Mouse (Mus musculus): Measurements from ENCODE around the gene A030005K14Rik. TPM values are rescaled to one million over a fixed set of nuclear protein-coding genes. Genes with fewer than 3 reads are reported as not detected.

Gene A030005K14Rik
- polyA plus RNA-seq (2015; fragmentation: Nextera tagmentation; extraction: Ambion mirVana), result not detected in 2 replicates

DNA sequence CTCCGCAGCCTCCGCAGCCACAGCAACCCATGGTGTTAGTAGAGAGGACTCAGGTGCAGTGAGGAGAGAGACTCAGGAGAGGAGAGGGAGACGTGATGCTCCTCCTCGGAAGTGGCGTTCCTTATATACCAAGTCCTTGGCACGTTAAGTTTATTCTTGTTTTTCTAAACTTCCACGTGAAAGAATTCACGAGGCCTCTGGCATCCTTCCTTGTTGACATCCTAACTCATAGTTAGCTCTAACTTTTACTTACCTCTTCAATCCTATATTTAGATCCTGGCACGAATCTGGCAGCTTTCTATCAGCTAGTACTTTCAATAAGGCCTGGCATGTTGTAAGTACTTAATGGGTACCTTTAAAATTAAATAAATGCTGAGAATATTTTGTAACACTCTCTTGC lies at the start of gene A030005K14Rik:
Gene A030005K14Rik, minus strand, starts transcription at position 101 of the 400 bp plus-strand sequence.
- H3K27me3 ChIP-seq (replicated peaks), result no peaks in the 10 kb centered on the region
- H3K9me3 ChIP-seq, result no peaks in the 10 kb centered on the region
- no peak for ATAC-seq
- WGBS, result 85% methylated on average over 9 of the region's 9 CpGs
- H3K27ac ChIP-seq, result no peak within 1 kb of the TSS
- no peaks in the 10 kb centered on the region for H3K4me1 ChIP-seq (replicated peaks)
- H3K4me2 ChIP-seq (replicated peaks), result no peak within 1 kb of the TSS
- no peak within 1 kb of the TSS for H3K9ac ChIP-seq
- H3K36me3 ChIP-seq, result no peaks in the 10 kb centered on the region
- H3K4me3 ChIP-seq (replicated peaks), result no peak within 1 kb of the TSS

DNA sequence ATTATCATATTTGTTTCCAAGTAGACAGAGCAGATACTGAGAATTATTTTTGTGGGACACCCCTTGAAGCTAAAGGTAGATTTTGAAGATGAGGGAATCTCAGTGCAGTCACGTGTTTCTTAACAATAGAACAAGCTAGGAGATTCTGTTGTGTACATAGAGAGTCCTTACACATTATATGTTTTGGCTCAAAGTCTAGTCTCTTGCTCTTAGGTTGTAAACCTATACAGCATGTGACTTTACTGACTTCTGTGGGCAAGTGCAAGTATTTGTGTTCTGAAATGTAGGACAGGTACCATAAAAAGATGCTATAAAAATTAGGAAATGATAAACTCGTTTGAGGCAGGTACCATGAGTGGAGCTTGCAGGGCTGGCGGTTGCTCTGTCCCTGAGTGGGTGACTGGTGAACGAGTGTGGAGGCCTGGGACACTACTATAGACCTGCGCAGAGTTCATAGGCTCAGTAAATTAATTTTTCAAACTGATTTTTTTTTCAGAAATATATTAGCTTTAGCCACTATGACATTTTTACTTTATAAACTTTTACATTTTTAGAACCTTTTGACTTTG lies 48.3 kb upstream of the A030005K14Rik start:
- Histone ChIP-seq H3K36me3 (no peaks in the 10 kb centered on the region), H3K4me1 (replicated peaks) (no peaks in the 10 kb centered on the region), H3K4me3 (replicated peaks) (no peak overlapping the region), H3K27me3 (replicated peaks) (no peaks in the 10 kb centered on the region), H3K27ac (no peak overlapping the region), H3K9ac (no peak overlapping the region), H3K9me3 (no peaks in the 10 kb centered on the region), H3K4me2 (replicated peaks) (no peak overlapping the region)
- 54% methylated on average over 5 of the region's 5 CpGs for WGBS
- peak; percentile 88 for ATAC-seq

DNA sequence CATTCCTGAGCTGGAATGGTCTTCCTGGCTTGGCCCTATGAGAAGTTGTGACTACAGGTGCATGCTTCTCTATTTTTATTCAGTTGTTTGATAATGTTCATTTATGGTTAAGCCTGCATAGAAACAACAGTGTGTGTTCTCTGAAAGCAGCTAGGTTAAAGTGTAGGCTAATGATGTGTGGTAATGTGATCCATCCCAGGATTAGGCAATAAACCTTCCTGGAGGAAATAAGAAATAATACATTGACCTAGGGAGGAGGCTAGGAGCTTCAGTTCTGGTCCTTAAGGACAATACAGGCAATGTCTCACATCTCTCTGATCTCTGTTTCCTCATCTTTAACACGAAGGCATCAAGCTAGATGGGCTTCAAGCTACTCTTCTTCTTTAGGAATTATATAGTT lies 46.3 kb upstream of the A030005K14Rik start:
- ATAC-seq, result peak; percentile 62
- no peaks in the 10 kb centered on the region for H3K27me3 ChIP-seq (replicated peaks)
- no peaks in the 10 kb centered on the region for H3K36me3 ChIP-seq
- no peak overlapping the region for H3K4me2 ChIP-seq (replicated peaks)
- no peaks in the 10 kb centered on the region for H3K9me3 ChIP-seq
- no peak overlapping the region for H3K4me3 ChIP-seq (replicated peaks)
- H3K27ac ChIP-seq, result no peak overlapping the region
- no peaks in the 10 kb centered on the region for H3K4me1 ChIP-seq (replicated peaks)
- no peak overlapping the region for H3K9ac ChIP-seq
- 51% methylated on average over 1 of the region's 1 CpGs for WGBS

DNA sequence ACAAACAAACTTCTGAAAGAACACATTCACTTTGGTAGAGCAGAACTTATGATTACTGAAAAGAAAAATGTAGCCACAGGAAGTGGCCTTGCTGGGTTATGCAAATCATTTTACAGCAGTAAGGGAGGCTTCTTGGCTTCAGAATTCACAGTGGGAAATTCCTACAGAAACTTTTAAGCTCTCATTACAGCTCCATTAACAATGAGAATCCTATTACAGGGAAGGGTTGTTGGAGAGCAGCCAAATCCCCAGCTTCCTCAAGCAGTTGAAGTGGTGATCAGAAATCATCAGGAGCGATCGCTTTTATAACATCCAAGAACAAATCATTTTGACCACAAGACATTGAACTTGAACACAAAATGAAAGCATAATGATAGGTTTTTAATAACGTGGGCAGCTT lies 42.7 kb upstream of the A030005K14Rik start:
- Histone ChIP-seq H3K36me3 (no peaks in the 10 kb centered on the region), H3K4me1 (replicated peaks) (no peaks in the 10 kb centered on the region), H3K9ac (no peak overlapping the region), H3K4me2 (replicated peaks) (no peak overlapping the region), H3K4me3 (replicated peaks) (no peak overlapping the region), H3K27me3 (replicated peaks) (no peaks in the 10 kb centered on the region), H3K9me3 (no peaks in the 10 kb centered on the region), H3K27ac (no peak overlapping the region)
- no peak for ATAC-seq
- WGBS, result 32% methylated on average over 3 of the region's 3 CpGs

DNA sequence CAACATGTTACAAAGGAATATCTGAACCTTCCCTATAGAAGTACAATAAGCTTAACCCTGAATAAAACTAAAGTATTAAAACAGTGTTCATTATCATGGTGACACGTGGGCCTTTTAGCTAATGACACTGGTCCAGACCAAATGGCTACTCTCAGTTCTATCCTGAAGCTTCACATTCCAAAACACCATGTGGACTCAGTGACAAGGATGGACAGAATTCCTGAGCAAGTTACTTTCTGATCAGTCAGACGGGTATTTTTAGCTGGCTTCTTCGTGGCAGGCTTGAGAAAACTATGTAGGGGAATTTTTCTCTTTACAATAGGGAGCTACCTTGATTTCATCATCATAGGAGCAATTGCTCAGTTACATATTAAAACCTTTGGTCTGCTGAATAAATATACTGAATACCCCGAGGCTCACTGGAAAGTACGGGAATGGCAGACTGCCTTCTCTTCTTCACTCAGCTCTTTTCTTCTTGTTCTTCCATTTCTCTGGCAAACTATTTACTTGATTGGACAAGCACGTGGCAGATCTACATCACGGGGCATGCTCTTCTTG lies 40.5 kb upstream of the A030005K14Rik start:
- no peaks in the 10 kb centered on the region for H3K27me3 ChIP-seq (replicated peaks)
- 0 out of 2 replicates have a peak overlapping the region, but pooled peaks have one; percentile 32 for H3K27ac ChIP-seq
- no peaks in the 10 kb centered on the region for H3K4me1 ChIP-seq (replicated peaks)
- ATAC-seq, result peak; percentile 75
- H3K9me3 ChIP-seq, result no peaks in the 10 kb centered on the region
- 0 out of 2 replicates have a peak overlapping the region, but pooled peaks have one; percentile 0 for H3K4me2 ChIP-seq (replicated peaks)
- H3K4me3 ChIP-seq (replicated peaks), result no peak overlapping the region
- 68% methylated on average over 7 of the region's 7 CpGs for whole genome bisulfite sequencing
- no peak overlapping the region for H3K9ac ChIP-seq
- no peaks in the 10 kb centered on the region for H3K36me3 ChIP-seq

DNA sequence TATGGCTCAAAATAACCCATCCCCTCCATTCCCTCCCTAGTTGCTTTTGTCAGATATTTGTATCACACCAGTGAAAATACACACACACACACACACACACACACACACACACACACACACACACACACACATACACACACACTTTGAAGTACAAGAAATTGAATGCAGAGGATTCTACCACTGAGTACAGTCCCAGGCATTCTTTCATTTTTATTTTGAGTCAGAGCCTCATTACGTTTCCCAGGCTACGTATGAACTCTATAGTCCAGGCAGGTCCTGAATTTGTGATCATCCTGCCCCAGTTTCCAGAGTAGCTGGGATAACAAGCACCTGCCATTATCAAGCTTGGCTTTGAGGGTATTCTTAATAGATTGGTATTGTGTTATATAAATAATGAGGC lies 40.0 kb upstream of the A030005K14Rik start:
- ATAC-seq, result no peak
- no peaks in the 10 kb centered on the region for H3K27me3 ChIP-seq (replicated peaks)
- H3K27ac ChIP-seq, result 0 out of 2 replicates have a peak overlapping the region, but pooled peaks have one; percentile 32
- no peaks in the 10 kb centered on the region for H3K4me1 ChIP-seq (replicated peaks)
- no peak overlapping the region for H3K4me3 ChIP-seq (replicated peaks)
- no peak overlapping the region for H3K9ac ChIP-seq
- no peaks in the 10 kb centered on the region for H3K9me3 ChIP-seq
- no peak overlapping the region for H3K4me2 ChIP-seq (replicated peaks)
- WGBS, result 77% methylated on average over 2 of the region's 2 CpGs
- no peaks in the 10 kb centered on the region for H3K36me3 ChIP-seq

DNA sequence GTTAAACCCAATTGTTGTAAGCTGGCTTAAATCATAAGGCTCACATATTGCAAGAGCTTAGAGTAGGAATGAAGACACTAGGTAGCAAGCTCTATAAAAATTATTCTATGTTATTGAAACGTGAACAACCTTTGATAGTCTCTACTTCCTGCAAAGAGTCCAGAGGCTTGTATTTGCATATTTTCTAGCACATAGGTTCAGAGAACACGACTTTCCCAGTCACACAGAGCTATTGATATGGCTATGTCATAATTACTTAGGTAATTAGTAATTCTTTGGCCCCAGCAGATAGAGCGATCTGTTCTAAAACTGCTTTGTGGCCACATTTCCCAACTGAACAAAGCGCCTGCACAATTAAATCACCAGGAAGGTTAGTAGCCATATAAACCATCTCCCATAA lies 37.8 kb upstream of the A030005K14Rik start:
- Histone ChIP-seq H3K4me1 (replicated peaks) (no peaks in the 10 kb centered on the region), H3K27ac (no peak overlapping the region), H3K36me3 (no peaks in the 10 kb centered on the region), H3K9ac (no peak overlapping the region), H3K27me3 (replicated peaks) (no peaks in the 10 kb centered on the region), H3K4me3 (replicated peaks) (no peak overlapping the region), H3K9me3 (no peaks in the 10 kb centered on the region), H3K4me2 (replicated peaks) (no peak overlapping the region)
- 72% methylated on average over 4 of the region's 4 CpGs for WGBS
- no peak for ATAC-seq

DNA sequence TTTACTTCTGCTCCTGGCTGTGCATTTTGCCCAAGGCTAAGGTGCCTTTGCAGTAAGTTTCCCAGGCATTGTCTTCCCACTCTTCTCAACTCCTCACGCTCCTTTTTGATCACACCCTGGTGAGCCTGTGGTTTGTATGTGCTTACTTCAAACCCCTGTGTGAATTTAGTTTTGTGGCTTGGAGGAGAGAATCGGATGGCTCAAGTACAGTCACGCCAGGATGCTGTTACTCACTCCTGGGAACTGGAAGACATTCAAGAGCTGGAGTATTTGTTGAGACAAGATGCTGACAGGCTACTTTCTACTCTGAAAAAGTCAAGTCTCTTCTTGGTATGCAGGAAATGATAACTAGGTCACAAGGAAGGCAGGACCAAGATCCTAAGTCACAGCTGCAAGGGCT lies 32.1 kb upstream of the A030005K14Rik start:
- H3K9me3 ChIP-seq, result no peaks in the 10 kb centered on the region
- no peak for ATAC-seq
- no peak overlapping the region for H3K27ac ChIP-seq
- no peaks in the 10 kb centered on the region for H3K36me3 ChIP-seq
- WGBS, result 66% methylated on average over 3 of the region's 3 CpGs
- H3K4me3 ChIP-seq (replicated peaks), result no peak overlapping the region
- H3K4me2 ChIP-seq (replicated peaks), result no peak overlapping the region
- no peaks in the 10 kb centered on the region for H3K27me3 ChIP-seq (replicated peaks)
- no peak overlapping the region for H3K9ac ChIP-seq
- H3K4me1 ChIP-seq (replicated peaks), result no peaks in the 10 kb centered on the region

DNA sequence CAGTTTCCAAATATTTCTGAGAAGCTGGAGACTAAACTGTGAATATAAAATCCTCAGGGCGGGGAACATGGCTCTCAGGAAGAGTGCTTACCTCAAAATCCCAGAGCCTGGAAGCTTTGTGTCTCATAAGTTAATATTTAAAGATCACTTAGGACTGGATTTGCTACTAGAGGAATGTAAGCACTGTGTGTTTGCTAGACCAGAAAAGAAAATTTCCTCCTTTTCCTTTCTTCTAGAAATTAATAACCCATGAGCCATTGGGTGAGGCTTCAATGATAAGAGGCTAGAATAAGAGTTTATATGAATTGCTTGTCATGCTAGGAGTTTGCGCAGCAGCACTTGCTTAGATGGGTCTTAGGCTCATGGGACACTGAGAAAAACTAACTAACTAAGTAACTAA lies 25.6 kb upstream of the A030005K14Rik start:
- no peak overlapping the region for H3K4me2 ChIP-seq (replicated peaks)
- no peak overlapping the region for H3K27ac ChIP-seq
- no peaks in the 10 kb centered on the region for H3K36me3 ChIP-seq
- H3K9ac ChIP-seq, result no peak overlapping the region
- no peak overlapping the region for H3K4me3 ChIP-seq (replicated peaks)
- H3K9me3 ChIP-seq, result no peaks in the 10 kb centered on the region
- H3K27me3 ChIP-seq (replicated peaks), result no peaks in the 10 kb centered on the region
- H3K4me1 ChIP-seq (replicated peaks), result no peaks in the 10 kb centered on the region
- peak; percentile 79 for ATAC-seq
- 48% methylated on average over 2 of the region's 2 CpGs for WGBS

DNA sequence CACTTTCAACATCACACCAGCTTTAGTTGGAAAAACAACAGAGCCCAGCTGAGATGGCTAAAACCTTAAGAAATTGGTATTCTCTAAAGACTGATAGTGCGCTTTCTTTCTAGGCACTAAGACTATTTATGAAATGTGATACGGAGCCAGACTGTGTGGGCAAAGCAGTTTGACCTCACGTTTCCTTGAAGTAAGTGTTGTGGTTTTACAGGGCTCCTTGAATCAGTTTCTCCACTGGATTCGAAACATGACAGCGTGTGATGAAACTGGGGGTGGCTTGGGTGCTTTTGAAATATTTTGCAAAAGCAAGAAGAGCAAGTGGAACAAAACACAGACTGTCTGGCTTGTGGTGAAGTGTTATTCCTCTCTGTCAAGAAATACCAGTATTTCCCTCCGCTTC lies 17.8 kb upstream of the A030005K14Rik start:
- Histone ChIP-seq H3K9me3 (no peaks in the 10 kb centered on the region), H3K4me3 (replicated peaks) (no peak overlapping the region), H3K36me3 (no peaks in the 10 kb centered on the region), H3K27me3 (replicated peaks) (no peaks in the 10 kb centered on the region), H3K9ac (no peak overlapping the region), H3K27ac (no peak overlapping the region), H3K4me2 (replicated peaks) (no peak overlapping the region), H3K4me1 (replicated peaks) (no peaks in the 10 kb centered on the region)
- WGBS, result 69% methylated on average over 6 of the region's 6 CpGs
- ATAC-seq, result no peak

DNA sequence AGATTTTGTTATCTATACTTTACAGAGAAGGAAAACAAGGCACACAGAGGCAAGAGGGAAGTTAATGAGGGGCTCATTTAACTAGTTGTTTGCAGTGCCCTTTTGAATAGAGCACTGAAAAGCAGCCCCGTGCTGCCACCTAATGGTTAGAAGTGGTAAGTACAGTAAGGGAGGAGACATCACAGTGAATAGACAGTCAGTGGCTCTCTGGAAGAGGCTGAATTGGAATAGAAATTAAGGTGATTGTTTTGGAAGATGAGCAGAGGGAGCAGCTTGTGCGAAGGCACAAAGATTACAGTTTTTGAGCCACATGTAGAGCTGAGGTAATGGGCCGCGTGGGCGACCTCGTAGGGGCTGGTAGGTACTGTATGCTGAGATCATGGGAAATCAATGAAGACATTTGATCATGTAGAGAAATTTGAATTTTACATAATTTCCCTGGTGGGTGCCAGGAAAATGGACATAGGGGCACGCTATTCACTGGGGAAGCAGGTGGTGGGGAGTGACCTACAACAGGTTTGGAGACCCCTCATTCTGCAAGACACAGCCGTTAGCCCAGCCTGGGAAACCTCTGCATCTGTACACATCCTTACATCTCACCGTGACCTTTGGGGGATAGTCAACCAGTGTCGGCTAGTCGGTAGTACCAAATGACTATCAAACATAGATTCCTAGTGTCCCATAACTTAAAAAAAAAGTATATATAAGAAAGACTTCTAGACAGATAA lies 17.2 kb upstream of the A030005K14Rik start:
- H3K9ac ChIP-seq, result no peak overlapping the region
- peak overlapping the region; percentile 18; the same call in 1 of the 2 replicates for H3K4me3 ChIP-seq (replicated peaks)
- H3K27me3 ChIP-seq (replicated peaks), result no peaks in the 10 kb centered on the region
- H3K27ac ChIP-seq, result no peak overlapping the region
- H3K36me3 ChIP-seq, result no peaks in the 10 kb centered on the region
- H3K4me1 ChIP-seq (replicated peaks), result no peaks in the 10 kb centered on the region
- H3K9me3 ChIP-seq, result no peaks in the 10 kb centered on the region
- H3K4me2 ChIP-seq (replicated peaks), result peak overlapping the region; percentile 33
- ATAC-seq, result peak; percentile 83
- 49% methylated on average over 11 of the region's 11 CpGs for WGBS

DNA sequence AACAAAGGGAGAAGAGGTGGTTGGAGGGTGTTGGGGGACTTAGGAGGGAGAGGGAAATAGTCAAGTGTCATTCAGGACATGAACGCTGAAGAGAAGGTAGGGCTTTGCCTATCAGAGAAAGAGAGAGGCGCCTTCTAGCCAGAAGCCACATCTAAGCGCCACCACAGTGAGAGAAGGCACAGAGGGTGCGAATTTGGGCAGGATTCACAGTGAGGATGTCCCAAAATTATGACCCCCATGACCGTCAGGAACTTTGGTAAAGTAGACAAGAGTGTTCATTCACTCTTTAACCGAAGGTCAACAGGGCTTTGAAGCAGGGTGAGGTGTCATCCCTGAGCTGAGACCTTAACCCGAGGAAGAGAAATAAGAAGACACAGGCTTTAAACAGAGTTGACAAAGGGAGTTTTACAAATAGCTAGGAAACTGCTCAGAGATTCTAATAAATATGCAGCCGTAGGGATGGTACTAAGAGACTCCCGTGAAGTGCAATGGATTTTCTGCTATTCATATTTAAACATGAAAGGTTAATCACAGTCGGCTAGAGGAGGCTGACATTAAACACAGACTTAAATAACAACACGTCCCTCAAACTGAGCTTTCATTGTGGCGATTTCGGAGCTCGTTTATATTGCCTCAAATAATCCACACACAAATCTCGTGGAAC lies 16.5 kb upstream of the A030005K14Rik start:
- 38% methylated on average over 15 of the region's 15 CpGs for WGBS
- Histone ChIP-seq H3K36me3 (no peaks in the 10 kb centered on the region), H3K9ac (no peak overlapping the region), H3K27ac (no peak overlapping the region), H3K4me1 (replicated peaks) (no peaks in the 10 kb centered on the region), H3K4me3 (replicated peaks) (peak overlapping the region; percentile 18; the same call in 1 of the 2 replicates), H3K27me3 (replicated peaks) (no peaks in the 10 kb centered on the region), H3K4me2 (replicated peaks) (peak overlapping the region; percentile 33), H3K9me3 (no peaks in the 10 kb centered on the region)
- ATAC-seq, result 0 out of 2 replicates have a peak, but pooled peaks have one; percentile 13
